Mouse (Mus musculus) CH12.LX (cell line): ENCODE data around the gene Ppl.

Experiments used
- BHLHE40 ChIP-seq: IDR thresholded peaks from 2 replicates; pipeline ENCODE4 v1.6.1; 2011; ENCODE audit warnings: mild to moderate bottlenecking, low read depth, low read length, improper control_type of control experiment
- CTCF ChIP-seq, 2 experiments: IDR thresholded peaks in 1 of 2; conservative IDR thresholded peaks in 1 of 2; 2 replicates each; pipeline ENCODE4 v1.5.1; 2011 to 2012; ENCODE audit warnings: low read depth in 2 of 2, low read length in 2 of 2, improper control_type of control experiment in 1 of 2, inconsistent platforms in 1 of 2, mild to moderate bottlenecking in 1 of 2, moderate library complexity in 1 of 2
- E2F4 ChIP-seq: IDR thresholded peaks from 2 replicates; pipeline ENCODE4 v1.6.1; 2011; ENCODE audit warnings: low read depth, low read length, improper control_type of control experiment; ENCODE audit not compliant: insufficient replicate concordance
- EP300 ChIP-seq: IDR thresholded peaks from 2 replicates; pipeline ENCODE4 v1.6.1; 2011; ENCODE audit warnings: low read length, improper control_type of control experiment
- JUND ChIP-seq: conservative IDR thresholded peaks from 2 replicates; pipeline ENCODE4 v1.6.1; 2011; ENCODE audit warnings: low read depth, low read length, improper control_type of control experiment
- MAX ChIP-seq: IDR thresholded peaks from 2 replicates; pipeline ENCODE4 v1.6.1; 2011; ENCODE audit warnings: low read length, improper control_type of control experiment
- MEF2A ChIP-seq: IDR thresholded peaks from 2 replicates; pipeline ENCODE4 v1.6.1; 2014; ENCODE audit warnings: low read depth, mild to moderate bottlenecking, inconsistent platforms, low read length, improper control_type of control experiment, borderline replicate concordance
- POLR2A ChIP-seq: IDR thresholded peaks from 2 replicates; pipeline ENCODE4 v1.6.1; 2011; ENCODE audit warnings: low read depth, mild to moderate bottlenecking, improper control_type of control experiment, low read length
- POLR2AphosphoS2 ChIP-seq: IDR thresholded peaks from 2 replicates; pipeline ENCODE4 v1.6.1; 2011; ENCODE audit warnings: low read depth, low read length, improper control_type of control experiment
- ZKSCAN1 ChIP-seq: IDR thresholded peaks from 2 replicates; pipeline ENCODE4 v1.6.1; 2012; ENCODE audit warnings: low read depth, inconsistent platforms, low read length, improper control_type of control experiment, borderline replicate concordance

- TF ChIP-seq CTCF (conservative IDR thresholded peaks at IDR 0.05 in 1 of 2, IDR thresholded peaks at IDR 0.05 in 1 of 2; ENCODE audit: low read depth in 2 of 2, low read length in 2 of 2) (no peak), ZKSCAN1 (no peak), MEF2A (no peak), E2F4 (no peak), POLR2A (no peak), MAX (no peak), EP300 (no peak), POLR2AphosphoS2 (no peak), BHLHE40 (no peak), JUND (no peak)
Measured at GRCm38 (mm10) chr16:5119385-5119784, 12.8 kb downstream of the Ppl start.
